Mouse (Mus musculus): Measurements from ENCODE around the gene Lrrfip2. TPM values are rescaled to one million over a fixed set of nuclear protein-coding genes. Genes with fewer than 3 reads are reported as not detected.

Lrrfip2 gene
- polyA plus RNA-seq, 1 experiment from 2014 or later = 18.5 TPM

GRCm38 (mm10) chr9:111198332-111198731, 80.9 kb downstream of the Lrrfip2 start:
- no peak overlapping the region for H3K4me3 ChIP-seq (ENCODE audit: low read depth, low read length)
- H3K36me3 ChIP-seq (replicated peaks; ENCODE audit: insufficient read depth, low read length) = peaks cover 33% of the 10 kb centered on the region
- TF ChIP-seq CTCF (IDR thresholded peaks at IDR 0.05; ENCODE audit: low read depth) (no peak), EP300 (IDR thresholded peaks at IDR 0.05; ENCODE audit: low read depth) (no peak)
- H3K4me1 ChIP-seq (ENCODE audit: insufficient read depth) = no peaks in the 10 kb centered on the region
- H3K27ac ChIP-seq (ENCODE audit: low read depth) = no peak overlapping the region
- WGBS (ENCODE audit: insufficient replicate concordance) = 41% methylated on average over 1 of the region's 1 CpGs
- ATAC-seq (no peak), DNase-seq (no peak)
- no peak overlapping the region for H3K4me2 ChIP-seq (ENCODE audit: low read depth, low read length)
- no peaks in the 10 kb centered on the region for H3K27me3 ChIP-seq (ENCODE audit: insufficient read depth, low read length)
- no peaks in the 10 kb centered on the region for H3K9me3 ChIP-seq (ENCODE audit: low read length)
- no peak overlapping the region for H3K9ac ChIP-seq (replicated peaks)

- ATAC-seq = no peak
- no peak for DNase-seq
These were observed 82.8 kb downstream of the Lrrfip2 start for GRCm38 (mm10) chr9:111200208-111200607.

GRCm38 (mm10) chr9:111204601-111205375, 87.4 kb downstream of the Lrrfip2 start:
- 62% methylated on average over 9 of the region's 9 CpGs for WGBS (ENCODE audit: insufficient replicate concordance)
- Histone ChIP-seq H3K27ac (ENCODE audit: low read depth) (no peak overlapping the region), H3K9me3 (ENCODE audit: low read length) (no peaks in the 10 kb centered on the region), H3K9ac (replicated peaks) (no peak overlapping the region), H3K4me1 (ENCODE audit: insufficient read depth) (0 out of 2 replicates have a peak, but pooled peaks cover 2% of the 10 kb centered on the region), H3K36me3 (replicated peaks; ENCODE audit: insufficient read depth, low read length) (peaks cover 32% of the 10 kb centered on the region; the same call in 1 of the 2 replicates), H3K27me3 (ENCODE audit: insufficient read depth, low read length) (no peaks in the 10 kb centered on the region), H3K4me3 (ENCODE audit: low read depth, low read length) (no peak overlapping the region), H3K4me2 (ENCODE audit: low read depth, low read length) (no peak overlapping the region)
- TF ChIP-seq CTCF (IDR thresholded peaks at IDR 0.05; ENCODE audit: low read depth) (no peak), EP300 (IDR thresholded peaks at IDR 0.05; ENCODE audit: low read depth) (no peak)
- DNase-seq (no peak), ATAC-seq (no peak)

More at GRCm38 (mm10) chr9:111200208-111200607, 82.8 kb downstream of the Lrrfip2 start:
- Histone ChIP-seq H3K36me3 (replicated peaks; ENCODE audit: insufficient read depth, low read length) (peaks cover 30% of the 10 kb centered on the region), H3K4me1 (ENCODE audit: insufficient read depth) (0 out of 2 replicates have a peak, but pooled peaks cover 2% of the 10 kb centered on the region), H3K27me3 (ENCODE audit: insufficient read depth, low read length) (no peaks in the 10 kb centered on the region), H3K9me3 (ENCODE audit: low read length) (no peaks in the 10 kb centered on the region), H3K4me2 (ENCODE audit: low read depth, low read length) (no peak overlapping the region), H3K27ac (ENCODE audit: low read depth) (no peak overlapping the region), H3K9ac (replicated peaks) (no peak overlapping the region), H3K4me3 (ENCODE audit: low read depth, low read length) (no peak overlapping the region)
- TF ChIP-seq CTCF (IDR thresholded peaks at IDR 0.05; ENCODE audit: low read depth) (no peak), EP300 (IDR thresholded peaks at IDR 0.05; ENCODE audit: low read depth) (no peak)

- Histone ChIP-seq H3K4me2 (ENCODE audit: low read depth, low read length) (no peak overlapping the region), H3K27me3 (ENCODE audit: insufficient read depth, low read length) (no peaks in the 10 kb centered on the region), H3K9me3 (ENCODE audit: low read length) (no peaks in the 10 kb centered on the region), H3K4me1 (ENCODE audit: insufficient read depth) (peaks cover 8% of the 10 kb centered on the region; the same call in 1 of the 2 replicates), H3K9ac (replicated peaks) (no peak overlapping the region), H3K36me3 (replicated peaks; ENCODE audit: insufficient read depth, low read length) (peaks cover 13% of the 10 kb centered on the region; the same call in 1 of the 2 replicates), H3K27ac (ENCODE audit: low read depth) (no peak overlapping the region), H3K4me3 (ENCODE audit: low read depth, low read length) (no peak overlapping the region)
- ATAC-seq = no peak
- DNase-seq = no peak
- TF ChIP-seq CTCF (IDR thresholded peaks at IDR 0.05; ENCODE audit: low read depth) (no peak), EP300 (IDR thresholded peaks at IDR 0.05; ENCODE audit: low read depth) (no peak)
- 67% methylated on average over 3 of the region's 3 CpGs for WGBS (ENCODE audit: insufficient replicate concordance)
These were observed 90.3 kb downstream of the Lrrfip2 start for GRCm38 (mm10) chr9:111207683-111208082.

- Histone ChIP-seq H3K27ac (ENCODE audit: low read depth) (no peak overlapping the region), H3K4me3 (ENCODE audit: low read depth, low read length) (no peak overlapping the region), H3K27me3 (ENCODE audit: insufficient read depth, low read length) (no peaks in the 10 kb centered on the region), H3K36me3 (replicated peaks; ENCODE audit: insufficient read depth, low read length) (peaks cover 13% of the 10 kb centered on the region; the same call in 1 of the 2 replicates), H3K9me3 (ENCODE audit: low read length) (no peaks in the 10 kb centered on the region), H3K9ac (replicated peaks) (no peak overlapping the region), H3K4me2 (ENCODE audit: low read depth, low read length) (no peak overlapping the region), H3K4me1 (ENCODE audit: insufficient read depth) (peaks cover 10% of the 10 kb centered on the region; the same call in 1 of the 2 replicates)
- ATAC-seq (no peak), DNase-seq (no peak)
- 93% methylated on average over 3 of the region's 3 CpGs for WGBS (ENCODE audit: insufficient replicate concordance)
- TF ChIP-seq CTCF (IDR thresholded peaks at IDR 0.05; ENCODE audit: low read depth) (no peak), EP300 (IDR thresholded peaks at IDR 0.05; ENCODE audit: low read depth) (no peak)
These were observed 90.8 kb downstream of the Lrrfip2 start for GRCm38 (mm10) chr9:111208185-111208584.

GRCm38 (mm10) chr9:111209158-111209699, 91.8 kb downstream of the Lrrfip2 start:
- Histone ChIP-seq H3K4me3 (ENCODE audit: low read depth, low read length) (no peak overlapping the region), H3K4me1 (ENCODE audit: insufficient read depth) (peaks cover 12% of the 10 kb centered on the region; the same call in 1 of the 2 replicates), H3K27me3 (ENCODE audit: insufficient read depth, low read length) (no peaks in the 10 kb centered on the region), H3K27ac (ENCODE audit: low read depth) (no peak overlapping the region), H3K36me3 (replicated peaks; ENCODE audit: insufficient read depth, low read length) (peaks cover 16% of the 10 kb centered on the region), H3K9me3 (ENCODE audit: low read length) (no peaks in the 10 kb centered on the region), H3K4me2 (ENCODE audit: low read depth, low read length) (no peak overlapping the region), H3K9ac (replicated peaks) (no peak overlapping the region)
- WGBS (ENCODE audit: insufficient replicate concordance) = 90% methylated on average over 7 of the region's 7 CpGs
- DNase-seq (no peak), ATAC-seq (no peak)
- TF ChIP-seq CTCF (IDR thresholded peaks at IDR 0.05; ENCODE audit: low read depth) (no peak), EP300 (IDR thresholded peaks at IDR 0.05; ENCODE audit: low read depth) (no peak)
